Mouse (Mus musculus) spleen, adult 2 months (tissue): ENCODE results near the gene Scaf11.

Experiments
- CTCF ChIP-seq: fragments of 200-500 bp; IDR thresholded peaks from 2 replicates; pipeline ENCODE4 v1.5.1; 2011; ENCODE audit warnings: mild to moderate bottlenecking, inconsistent platforms; ENCODE audit not compliant: insufficient read depth, insufficient read length, insufficient replicate concordance; ENCODE audit errors: extremely low read depth
- POLR2A ChIP-seq: fragments of 200-500 bp; IDR thresholded peaks from 2 replicates; pipeline ENCODE4 v1.6.1; 2011; ENCODE audit warnings: low read depth, low read length, inconsistent platforms

DNA sequence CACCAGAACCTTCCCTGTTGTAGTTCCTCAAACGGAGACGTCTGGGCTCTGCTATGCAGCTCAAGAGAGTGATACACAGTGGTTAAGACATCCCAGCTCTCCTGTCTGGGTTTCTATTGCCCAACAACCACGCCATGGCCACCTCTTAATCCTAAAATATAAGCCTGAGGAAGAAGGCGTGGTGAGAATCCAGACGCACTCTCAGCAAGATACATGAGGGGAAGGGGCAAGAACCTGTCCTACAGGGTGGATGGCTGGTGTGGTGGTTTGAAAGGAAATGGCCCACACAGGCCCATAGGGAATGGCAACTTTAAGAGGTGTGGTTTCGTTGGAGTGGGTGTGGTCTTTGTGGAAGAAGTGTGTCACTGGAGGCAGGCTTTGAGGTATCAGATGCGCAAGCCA lies 14.9 kb upstream of the Scaf11 start:
- no peak for TF ChIP-seq POLR2A
- no peak for TF ChIP-seq CTCF
